Mouse (Mus musculus) fat pad, adult 2 months (tissue): ENCODE measurements around the gene Cd3g.
"Not testable (repeated sequence)": the region's sequence is repeated elsewhere in the genome, so short reads cannot be mapped to it uniquely, and the experiment has no call there.

ENCODE experiments used
- DNase-seq: peaks from one replicate; pipeline ENCODE4 v3.0.0-alpha.2; 2011; ENCODE audit warnings: low read depth, low spot score; ENCODE audit errors: extremely low read depth

Gene Cd3g

DNA sequence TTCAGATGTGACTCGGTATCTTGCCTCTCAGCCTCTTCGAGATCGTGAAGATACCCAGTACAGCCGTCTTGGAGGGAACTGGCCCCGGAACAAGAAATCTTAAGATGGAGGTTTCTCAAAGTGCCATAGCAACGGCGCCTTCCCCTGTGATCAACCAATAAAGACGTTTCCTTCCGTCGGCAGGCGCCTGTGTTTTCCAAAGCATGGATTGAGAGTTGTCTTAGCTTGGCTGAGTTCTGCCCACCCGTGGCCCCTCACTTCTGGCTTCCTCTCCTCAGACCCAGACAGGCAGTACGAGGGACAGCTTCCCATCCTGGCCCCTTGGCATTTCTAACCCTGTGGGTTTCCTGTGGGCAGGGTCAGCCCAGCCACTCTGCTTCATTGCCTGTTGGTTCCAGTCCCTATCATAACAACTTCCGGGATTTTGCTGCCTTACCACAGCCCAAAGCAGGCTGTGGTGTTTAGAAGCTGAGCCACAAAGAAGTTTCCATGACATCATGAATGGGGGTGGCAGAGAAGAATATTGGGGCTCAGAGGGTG lies 6.1 kb upstream of the Cd3g start:
- no peak for DNase-seq

DNA sequence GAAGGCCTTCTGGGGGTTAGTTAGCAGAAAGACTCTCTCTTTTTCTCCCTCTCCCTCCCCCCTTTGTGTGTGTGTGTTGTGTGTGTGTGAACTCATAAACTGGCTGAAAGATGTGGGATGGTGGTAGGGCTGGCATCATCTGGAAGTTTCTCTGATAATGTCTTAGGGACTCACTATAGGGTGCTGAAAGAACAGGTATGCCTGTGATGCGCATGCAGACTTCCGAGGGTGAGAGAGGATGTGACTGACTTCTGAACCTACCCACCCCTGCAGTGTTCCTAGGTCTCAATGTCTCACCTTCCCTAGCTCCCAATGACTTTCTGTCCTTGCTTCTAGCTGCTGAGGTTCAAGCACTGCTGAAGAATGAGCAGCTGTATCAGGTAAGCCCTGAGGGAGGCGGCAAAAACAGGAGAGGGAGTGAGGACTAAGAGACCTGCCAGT lies 5.5 kb upstream of the Cd3g start:
- no peak for DNase-seq

DNA sequence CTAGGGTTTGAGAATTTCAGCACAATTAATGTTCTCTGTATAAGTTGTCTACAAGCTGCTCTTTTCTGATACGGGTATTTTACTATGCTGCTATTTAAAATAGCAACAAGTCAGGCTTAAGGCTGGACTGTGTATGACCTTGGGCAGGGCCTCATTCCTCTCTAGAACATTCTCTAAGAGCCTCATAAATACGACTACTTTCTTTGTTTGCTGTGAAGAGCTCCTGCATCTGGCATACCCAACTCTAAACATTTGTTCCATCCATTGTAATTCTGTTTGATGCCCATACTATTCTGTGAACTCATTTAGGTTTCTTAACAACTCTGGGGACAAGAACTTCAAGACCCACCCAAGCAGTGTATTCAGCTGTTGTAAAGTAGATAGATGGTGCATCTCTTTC lies 2.8 kb upstream of the Cd3g start:
- DNase-seq = no peak

DNA sequence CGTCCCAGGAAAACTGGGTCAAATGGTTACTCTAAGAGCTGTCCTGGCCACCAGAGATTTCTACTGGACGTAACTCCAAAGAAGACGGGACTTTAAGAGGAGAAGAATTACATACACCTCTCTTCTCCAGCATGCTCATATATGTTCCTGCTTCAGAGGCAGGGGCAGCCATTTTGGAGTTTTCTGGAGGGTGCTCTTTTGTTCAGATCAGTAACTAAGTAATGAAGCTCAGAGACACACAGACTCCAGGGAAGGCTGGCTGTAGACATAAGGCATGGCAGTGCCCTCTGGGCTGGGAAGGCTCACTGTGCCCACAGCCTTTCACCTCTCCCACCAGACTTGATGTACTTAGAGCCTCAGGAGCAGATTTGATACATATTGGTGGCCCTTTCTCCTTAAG lies 2.3 kb upstream of the Cd3g start:
- DNase-seq = no peak

DNA sequence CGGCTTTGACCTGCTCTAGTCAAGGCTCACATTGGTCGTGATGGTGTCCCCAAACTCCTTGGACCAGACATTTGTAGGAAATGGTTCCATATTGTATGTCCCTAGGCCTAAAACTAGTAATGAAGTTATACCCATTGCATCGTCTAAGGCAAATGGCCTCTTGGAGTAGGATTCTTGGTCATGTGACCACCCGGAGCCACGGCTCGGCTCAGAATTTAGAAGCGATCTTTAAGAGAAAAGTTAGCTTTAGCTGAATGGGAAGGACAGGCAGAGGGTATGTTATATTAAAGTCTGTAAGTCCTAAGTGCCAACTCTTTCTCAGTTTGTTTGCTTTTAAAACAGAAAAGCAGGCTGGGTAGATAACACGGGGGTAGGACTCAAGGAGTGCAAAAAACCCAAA lies 1.9 kb upstream of the Cd3g start:
- no peak for DNase-seq

DNA sequence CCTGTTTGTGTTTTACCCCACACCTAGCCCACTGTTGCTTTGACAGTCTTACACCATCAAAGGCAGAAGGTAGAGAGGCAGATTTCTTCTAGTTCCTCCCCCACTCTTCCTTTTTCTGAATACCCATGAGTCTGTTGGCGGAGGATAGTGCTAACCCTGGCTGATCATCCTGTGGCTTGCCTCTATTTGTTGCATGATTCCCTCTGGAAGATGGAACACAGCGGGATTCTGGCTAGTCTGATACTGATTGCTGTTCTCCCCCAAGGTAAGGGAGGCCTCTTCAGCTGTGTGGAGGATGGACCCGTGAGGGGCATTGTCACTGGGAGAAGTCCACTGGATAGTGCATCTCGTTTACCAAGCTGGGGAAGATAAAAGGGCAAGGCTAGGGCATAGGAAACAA lies 1.4 kb upstream of the Cd3g start, which contains the start of gene Cd3d:
Gene Cd3d, plus strand, starts transcription at position 111 of the 400 bp plus-strand sequence.
- DNase-seq = no peak

DNA sequence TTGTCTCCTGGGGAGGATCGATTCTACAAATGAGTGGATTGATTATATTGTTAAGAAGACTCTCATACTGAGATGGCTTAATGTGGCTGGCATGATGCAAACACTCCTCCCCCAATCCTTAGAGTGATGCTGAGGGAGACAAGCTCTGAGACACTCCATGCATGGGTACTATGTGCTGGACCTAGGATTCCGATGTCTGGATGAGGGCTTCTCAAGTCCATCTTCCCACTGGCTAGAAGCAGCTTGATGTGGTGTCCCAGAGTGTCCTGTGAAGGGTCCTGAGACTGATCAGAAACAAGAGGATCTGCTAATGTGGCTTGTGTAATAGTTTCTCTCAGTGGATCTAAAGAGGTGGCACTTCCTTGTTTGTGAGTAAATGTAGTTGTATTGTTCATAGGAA lies 873 bp upstream of the Cd3g start:
- DNase-seq = no peak

DNA sequence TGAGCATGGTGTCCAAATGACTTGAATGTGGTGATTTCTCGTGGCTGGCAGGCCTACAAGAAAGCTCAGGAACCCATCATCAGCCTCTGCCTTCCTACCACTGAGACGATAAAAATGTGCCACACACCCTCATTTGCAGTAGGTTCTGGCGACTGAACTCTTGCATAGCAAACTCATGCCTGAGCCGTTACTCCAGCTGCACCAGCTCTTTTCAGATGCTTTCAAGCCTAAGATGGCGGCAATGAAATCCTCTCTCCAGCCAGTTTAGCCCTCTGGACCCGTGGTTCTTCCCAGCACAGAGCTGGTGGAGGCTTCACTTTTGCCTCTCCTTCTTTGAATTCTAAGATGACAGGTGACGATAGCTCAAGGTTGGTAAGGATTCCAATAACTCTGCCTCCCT lies 425 bp downstream of the Cd3g start:
- no peak for DNase-seq

DNA sequence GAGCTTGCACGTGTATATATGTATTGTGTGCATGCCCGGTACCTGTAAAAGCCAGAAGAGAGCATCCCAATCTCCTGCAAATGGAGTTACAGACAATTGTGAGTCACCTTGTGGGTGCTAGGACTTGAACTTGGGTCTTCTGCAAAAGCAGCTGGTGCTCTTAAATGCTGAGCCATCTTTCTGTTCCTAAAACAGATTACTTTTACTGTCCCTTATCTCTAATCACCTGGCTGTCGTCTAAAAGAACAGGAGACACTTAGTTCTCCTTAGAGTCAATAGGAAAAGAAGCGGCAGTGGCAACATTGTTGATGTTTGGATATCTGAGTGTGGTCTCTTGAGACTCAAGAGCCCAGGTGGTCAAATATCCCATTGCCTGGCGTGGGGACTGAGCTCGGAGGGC lies 2.4 kb downstream of the Cd3g start:
- DNase-seq = no peak

DNA sequence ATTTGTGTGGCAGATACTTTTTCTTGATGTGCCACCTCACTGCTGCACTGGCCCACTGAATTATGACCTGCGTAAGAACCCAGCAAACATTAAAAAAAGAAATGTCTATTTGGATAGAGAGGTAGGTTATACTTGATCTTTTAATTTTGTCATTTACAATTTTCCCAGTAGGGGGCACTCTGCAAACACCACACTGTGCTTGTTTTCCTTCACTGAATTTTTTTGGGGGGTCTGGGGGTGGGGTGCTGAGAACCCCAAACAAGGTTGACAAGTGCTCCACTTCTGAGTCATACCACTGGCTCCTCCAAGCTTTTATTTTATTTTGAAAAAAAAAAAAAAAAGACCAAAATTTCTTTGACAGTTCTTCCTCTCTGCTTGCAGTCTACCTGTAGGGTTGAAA lies 10.8 kb downstream of the Cd3g start:
- DNase-seq = no peak

DNA sequence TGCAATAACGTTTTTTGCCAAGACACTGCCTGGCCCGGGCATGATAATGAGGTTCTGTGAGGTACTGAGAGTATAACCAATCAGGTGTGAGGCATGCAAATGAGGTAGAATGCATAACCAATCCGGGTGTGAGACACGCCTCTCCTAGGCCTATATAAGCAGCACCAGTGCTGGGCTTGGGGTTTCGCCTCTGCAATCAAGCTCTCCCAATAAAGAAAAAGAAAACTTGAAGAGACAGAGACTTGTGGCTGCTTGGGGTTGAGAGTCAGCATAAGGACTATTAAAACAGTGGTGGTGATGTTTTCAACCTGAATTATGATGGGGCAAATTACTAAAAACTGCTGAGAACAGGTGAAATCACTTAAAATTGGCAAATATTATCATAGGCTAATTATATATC lies 12.5 kb downstream of the Cd3g start:
- DNase-seq = not testable (repeated sequence)

DNA sequence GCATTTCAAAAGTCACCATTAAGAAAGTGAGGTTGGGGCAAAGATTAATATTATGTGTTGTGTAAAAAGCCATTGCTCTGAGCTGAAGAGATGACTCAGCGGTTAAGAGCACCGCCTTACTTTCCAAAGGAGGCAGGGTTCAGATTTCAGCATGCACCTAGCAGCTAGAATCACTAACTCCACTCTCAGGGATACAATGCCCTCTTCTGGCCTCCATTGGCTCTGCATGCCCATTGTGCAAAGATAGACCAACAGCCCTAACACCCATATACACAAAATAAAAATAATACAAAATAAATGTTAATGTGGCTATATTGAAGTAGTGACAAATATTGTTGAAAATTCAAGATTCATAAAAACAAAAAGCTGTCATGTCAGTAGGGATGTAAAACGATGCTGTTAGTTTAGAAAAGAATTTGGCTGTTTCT lies 13.4 kb downstream of the Cd3g start:
- no peak for DNase-seq

DNA sequence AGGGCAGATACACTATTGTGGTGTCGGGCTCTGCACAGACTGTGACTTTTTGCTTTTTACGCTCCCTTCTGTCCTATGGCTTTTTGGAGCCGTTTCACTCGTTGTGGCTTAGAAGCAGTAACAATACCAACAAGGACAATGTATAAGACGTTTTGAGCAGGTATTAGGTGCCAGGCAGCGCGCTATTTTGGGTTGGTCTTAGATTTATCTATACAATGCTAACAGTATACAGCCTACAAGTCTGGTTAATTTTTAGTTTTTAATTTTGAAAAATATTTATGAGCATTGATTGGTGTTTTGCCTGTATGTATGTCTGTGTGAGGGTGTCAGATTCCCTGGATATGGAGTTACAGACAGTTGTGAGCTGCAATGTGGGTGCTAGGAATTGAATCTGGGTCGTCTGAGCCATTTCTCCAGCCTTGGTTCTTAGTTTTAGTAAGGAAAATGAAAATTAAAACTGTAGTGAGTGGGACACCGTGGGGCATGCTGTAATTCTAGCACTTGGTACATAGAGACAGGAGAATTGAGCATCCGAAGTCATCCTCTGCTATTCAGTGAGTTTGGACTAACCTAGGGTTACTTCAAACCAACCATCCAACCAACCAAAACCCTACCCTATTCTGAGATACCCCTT lies 14.3 kb downstream of the Cd3g start:
- DNase-seq = no peak

DNA sequence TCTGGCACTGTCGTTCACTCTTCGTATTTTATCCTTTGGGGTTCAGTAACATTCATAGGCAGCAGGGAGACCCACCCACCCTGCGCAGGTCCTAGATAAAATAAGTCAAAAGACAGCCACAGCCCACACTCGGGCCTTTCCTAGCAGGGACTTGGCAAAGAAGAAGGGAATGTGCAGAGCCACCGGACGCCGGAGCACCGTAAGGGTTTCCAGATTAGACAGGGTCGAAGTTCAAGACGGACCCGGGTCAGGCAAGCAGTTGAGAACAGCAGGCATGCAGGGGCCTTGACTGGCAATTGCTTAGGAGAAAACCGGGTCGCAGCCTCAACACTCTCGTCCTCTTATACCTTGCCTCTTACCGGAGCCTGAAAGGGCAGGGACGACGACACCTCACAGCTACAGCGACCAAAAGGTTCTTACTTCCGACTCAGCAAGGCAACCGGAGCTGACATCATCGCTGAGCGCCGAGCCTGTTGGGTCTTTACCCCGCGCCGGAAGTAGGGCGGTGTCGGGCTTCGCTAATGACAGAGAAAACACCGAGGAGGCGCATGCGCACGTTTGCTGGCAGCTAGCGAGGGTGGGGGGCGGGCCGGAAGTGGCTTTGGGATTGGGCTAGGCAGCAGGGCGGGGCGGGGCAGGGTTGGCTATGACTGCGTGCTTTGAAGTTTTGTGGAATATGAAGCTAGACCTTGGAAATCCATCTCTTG lies 15.0 kb downstream of the Cd3g start, which contains the start of gene Ube4a:
Gene Ube4a, minus strand, starts transcription at position 475 of the 707 bp plus-strand sequence.
- DNase-seq = peak; percentile 75

DNA sequence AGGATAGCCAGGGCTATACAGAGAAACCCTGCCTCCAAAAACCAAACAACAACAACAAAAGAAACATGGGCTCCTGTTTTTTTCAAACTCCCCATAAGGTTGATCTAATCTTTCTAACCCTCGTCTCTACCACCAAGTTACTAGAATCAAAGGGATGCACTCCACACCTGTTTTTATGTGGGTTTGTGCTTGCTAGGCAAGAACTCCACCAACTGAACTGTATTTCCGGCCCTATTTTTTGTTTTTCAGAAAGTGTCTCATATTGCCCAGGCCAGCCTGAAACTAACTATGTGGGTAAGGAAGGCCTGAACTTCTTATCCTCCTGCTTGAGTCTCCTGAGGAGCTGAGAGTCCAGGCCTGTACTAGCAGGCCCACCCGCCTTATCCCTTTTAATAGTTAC lies 25.8 kb downstream of the Cd3g start:
- no peak for DNase-seq

DNA sequence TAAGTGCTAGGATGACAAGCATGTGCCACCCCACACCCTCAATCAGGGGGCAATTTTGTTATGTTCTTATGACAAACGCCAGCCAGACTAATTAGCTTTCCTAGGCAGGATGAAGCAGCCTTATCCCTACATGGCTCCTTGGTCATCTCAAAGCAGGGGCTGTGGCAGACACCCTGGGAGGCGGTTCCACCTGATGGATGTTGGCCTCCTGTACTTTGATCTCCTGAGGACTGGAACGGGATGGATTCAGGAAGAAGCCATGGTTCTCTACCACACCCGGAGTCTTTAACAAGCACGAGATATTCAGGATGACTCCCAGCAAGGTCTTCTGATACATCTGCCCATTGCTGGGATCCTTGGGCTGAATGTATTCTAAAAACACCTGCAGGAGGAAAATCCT lies 32.4 kb downstream of the Cd3g start:
- DNase-seq = no peak

DNA sequence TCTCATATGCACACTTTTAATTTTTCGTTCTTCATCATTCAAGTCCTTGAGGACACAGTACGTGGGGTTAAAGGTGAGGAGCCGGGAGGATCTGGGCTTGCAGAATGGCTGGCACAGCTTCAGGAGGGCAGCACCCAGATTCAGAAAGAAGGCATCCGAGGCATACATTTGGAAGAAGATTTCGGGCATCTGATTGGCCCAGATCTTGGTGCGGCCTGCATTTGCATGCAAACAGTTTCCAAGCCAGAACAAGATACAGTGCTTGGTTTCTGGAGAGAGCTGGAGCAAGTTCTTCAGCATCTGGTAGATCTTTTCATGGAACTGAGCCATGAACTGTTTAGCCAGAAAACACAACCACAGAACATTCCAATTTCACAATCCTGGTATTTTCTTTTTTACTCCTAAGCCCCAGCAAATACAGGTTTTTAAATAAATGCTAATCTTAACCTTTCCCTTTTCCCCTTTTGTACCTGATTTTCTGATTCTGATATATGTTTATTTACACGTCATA lies 34.0 kb downstream of the Cd3g start:
- DNase-seq = peak; percentile 58

DNA sequence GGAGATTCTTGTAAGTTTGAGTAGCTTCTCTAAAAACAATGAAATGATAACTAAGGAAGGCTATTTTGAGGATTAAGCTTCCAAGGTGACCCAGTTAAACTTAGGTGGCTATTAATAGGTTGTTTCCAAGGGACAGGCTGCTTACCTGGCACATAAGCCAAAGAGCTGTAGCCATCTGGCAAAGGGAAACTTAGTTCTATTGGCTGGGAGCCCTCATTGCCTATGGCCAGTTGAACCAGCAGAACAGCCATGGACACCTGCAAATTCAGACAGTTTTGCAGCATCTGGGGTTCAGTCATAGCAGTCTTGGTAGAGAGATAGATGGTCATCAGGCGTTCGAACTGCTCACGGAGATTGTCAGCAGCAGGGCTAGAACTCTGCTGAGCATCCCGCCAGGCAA lies 37.8 kb downstream of the Cd3g start:
- DNase-seq = peak; percentile 39

DNA sequence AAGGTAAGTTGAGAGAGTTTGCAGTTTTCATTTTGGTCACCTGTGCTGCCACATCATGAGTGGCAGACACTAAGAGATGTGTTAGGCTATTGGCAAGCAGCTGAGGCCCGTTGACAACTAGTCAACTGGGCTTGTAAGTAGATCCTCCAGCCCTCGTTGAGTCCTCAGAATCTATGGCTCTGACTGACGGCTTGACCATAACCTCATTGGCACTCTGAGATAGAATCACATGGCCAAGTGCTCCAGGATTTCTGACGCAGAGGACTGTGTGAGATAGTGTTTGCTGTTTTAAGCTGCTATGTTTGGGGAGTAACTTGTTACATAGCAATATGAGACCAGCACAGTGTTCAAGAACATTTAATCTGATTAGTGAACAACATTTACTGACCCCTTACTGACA lies 38.5 kb downstream of the Cd3g start:
- no peak for DNase-seq

DNA sequence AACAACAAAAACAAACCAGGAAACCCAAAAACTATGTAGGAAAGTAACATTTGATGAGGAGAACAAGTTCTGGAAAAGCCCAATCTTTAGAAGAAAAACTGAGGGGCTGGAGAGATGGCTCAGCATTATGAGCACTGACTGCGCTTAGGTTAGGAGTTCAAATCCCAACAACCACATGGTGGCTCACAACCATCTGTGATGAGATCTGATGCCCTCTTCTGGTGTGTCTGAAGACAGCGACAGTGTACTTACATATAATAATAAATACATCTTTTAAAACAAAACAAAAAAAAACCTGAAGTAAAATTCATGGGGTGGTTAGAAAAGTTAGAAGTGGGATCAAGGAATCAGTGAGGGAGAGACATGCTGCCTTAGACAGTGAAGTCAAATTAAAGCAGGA lies 58.7 kb downstream of the Cd3g start:
- DNase-seq = no peak

DNA sequence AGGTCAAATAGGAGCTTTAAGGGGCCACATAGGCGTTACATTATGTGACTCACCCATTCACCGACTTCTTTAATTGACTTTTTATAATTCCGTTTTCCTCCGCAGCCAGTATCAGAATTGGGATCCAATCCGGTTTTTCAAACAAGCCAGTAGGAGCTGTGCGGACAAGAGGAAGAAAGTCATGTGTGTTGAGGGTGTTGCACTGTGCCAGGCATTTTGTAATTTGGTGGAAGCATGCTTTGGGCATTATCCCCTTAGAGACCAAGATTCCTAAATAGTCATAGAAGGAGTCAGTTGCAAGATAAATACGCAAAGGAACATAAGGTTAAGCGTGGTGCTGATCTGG lies 59.1 kb downstream of the Cd3g start:
- DNase-seq = peak; percentile 58

DNA sequence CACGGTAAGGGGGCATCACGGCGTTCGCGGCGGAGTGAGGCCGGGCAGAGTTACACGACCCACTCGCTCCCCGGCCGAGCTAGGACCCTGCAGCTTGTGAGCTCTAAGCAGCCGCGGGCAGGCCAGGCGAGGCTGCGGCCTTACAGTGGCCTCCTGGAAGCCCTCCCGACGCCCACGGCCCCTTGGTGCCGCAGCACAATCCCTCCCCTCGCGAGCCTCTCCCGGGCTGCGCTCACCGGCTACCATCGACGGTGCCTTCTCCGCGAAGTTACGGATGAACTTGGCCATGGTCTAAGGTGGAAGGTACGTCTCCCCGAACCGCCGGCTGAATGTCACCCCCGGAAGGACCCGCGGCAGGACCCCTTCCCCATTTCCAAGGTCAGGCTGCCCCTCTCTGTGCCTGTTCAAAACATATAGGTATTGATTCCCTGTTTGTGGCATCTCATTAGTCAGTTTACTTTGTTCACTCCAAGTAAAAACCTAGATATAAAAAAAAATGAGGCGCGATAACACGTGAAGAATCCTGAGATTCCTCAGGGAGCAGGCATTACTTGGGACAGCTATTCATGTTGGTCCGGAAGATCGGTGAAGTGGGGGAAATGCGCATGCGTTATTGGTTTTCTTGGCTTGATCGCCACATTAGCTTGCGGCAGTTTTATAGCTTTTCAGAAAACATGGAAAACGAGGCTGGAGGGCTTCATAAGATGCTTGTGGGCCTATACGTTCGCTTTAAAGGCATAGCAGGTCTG lies 59.7 kb downstream of the Cd3g start, which contains the start of gene Atp5l:
Gene Atp5l, minus strand, starts transcription at position 369 of the 749 bp plus-strand sequence.
- peak; percentile 80 for DNase-seq
